Mouse (Mus musculus) bone marrow, adult 2 months (tissue): ENCODE results near the gene E2f7.

ENCODE experiments used
- CTCF ChIP-seq: fragments of 200-500 bp; IDR thresholded peaks from 2 replicates; pipeline ENCODE4 v1.5.1; 2011; ENCODE audit warnings: low read length, control low read depth; ENCODE audit not compliant: control insufficient read depth, insufficient read depth
- POLR2A ChIP-seq: fragments of 200-500 bp; IDR thresholded peaks from 2 replicates; pipeline ENCODE4 v1.6.1; 2011; ENCODE audit warnings: low read depth, mild to moderate bottlenecking, control low read depth, low read length, borderline replicate concordance; ENCODE audit not compliant: control insufficient read depth

DNA sequence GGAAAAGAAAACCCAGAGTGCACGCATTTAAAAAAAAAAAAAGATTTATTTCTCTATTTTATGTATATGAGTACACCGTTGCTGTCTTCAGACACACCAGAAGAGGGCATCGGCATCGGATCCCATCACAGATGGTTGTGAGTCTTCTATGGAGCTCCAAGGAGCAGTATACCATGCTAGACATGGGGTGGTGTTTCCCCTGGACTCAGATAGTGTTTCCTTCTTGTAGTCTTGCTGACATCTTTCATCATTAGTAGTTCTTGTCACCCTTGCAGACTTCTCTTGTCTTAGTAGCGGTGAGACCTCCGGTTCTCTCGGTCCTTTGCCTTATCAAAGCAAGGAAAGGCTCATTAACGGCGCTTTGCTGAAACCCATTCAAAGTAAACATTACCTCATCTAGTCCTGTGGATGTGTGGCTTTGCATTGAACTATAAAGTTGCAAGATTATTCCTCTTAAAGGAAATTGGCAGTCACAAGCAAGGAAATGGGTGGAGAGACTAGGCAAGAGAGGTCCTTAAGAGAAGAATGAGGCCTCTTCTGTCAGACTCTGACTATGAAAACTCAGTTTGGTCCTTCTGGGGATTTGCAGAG lies 50.1 kb downstream of the E2f7 start:
- TF ChIP-seq CTCF (no peak), POLR2A (no peak)
